Mouse (Mus musculus): ENCODE measurements around the gene Trem2. TPM values are rescaled to one million over a fixed set of nuclear protein-coding genes. Genes with fewer than 3 reads are reported as not detected.

The Trem2 gene
- 4.7 and 7.9 TPM in 2 replicates for polyA plus RNA-seq (2012; rRNA removed)

DNA sequence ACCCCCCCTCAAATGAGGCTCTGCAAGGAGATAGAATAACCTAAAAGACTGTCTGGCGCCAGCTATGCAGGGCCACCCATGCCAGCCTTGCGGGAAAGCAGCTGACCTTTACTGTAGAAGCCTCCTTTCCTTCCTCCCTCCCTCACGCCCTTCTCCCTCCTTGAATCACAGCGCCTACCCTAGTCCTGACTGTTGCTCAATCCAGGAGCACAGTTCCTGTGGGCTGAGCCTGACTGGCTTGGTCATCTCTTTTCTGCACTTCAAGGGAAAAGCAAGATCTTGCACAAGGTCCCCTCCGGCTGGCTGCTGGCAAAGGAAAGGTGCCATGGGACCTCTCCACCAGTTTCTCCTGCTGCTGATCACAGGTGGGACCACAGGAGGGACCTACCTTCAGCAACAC, at the start of gene Trem2:
Trem2 (plus strand) TSS at position 171 of the 400 bp plus-strand sequence.

GRCm38 (mm10) chr17:48299203-48299602, 47.0 kb upstream of the Trem2 start, which contains the start of gene Treml2:
Treml2 (plus strand) TSS chr17:48299498.

GRCm38 (mm10) chr17:48315905-48316579, 30.2 kb upstream of the Trem2 start, which contains the start of gene B430306N03Rik:
B430306N03Rik (plus strand) TSS chr17:48316141.

DNA sequence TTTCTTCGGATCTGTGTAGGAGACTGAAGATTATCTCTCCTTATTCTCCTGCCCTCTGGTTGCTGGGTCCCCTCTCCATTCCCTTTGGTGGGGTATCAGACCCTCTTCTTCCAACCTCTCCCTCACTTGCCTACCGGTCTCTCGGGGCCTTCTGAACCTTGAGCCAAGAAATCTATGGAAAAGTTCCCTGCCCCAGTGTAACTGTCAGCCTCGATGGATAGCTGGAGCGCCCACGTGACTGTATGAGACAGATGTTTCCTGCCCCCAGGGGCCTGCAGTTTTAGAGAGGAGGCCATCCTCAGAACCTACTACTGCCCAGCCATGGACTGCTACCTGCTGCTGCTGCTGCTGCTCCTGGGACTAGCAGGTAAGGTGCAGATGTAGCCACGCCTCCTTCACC, 13.4 kb downstream of the Trem2 start, which contains the start of gene Treml1:
Treml1 (plus strand) TSS at position 301 of the 400 bp plus-strand sequence.

Other genes with a start within 250 kb of the Trem2 start
- not detected in 2 replicates for gene 9830107B12Rik, start 200.1 kb upstream of the Trem2 start, polyA plus RNA-seq (2012; rRNA removed)
- 0.05 TPM in 1 of 2 replicates, not detected in the other for gene A530064D06Rik, start 179.1 kb upstream of the Trem2 start, polyA plus RNA-seq (2012; rRNA removed)
- gene Trem1, start 113.6 kb upstream of the Trem2 start, polyA plus RNA-seq (2012; rRNA removed): 0.03 TPM in 1 of 2 replicates, not detected in the other
- 0.08 and 0.09 TPM in 2 replicates for gene Trem3, start 98.6 kb upstream of the Trem2 start, polyA plus RNA-seq (2012; rRNA removed)
- 0.09 TPM in 1 of 2 replicates, not detected in the other for gene Treml4, start 82.1 kb upstream of the Trem2 start, polyA plus RNA-seq (2012; rRNA removed)
- gene Treml2, start 46.9 kb upstream of the Trem2 start, polyA plus RNA-seq (2012; rRNA removed): 0.10 and 0.13 TPM in 2 replicates
- gene B430306N03Rik, start 30.3 kb upstream of the Trem2 start, polyA plus RNA-seq (2012; rRNA removed): 0.03 and 0.09 TPM in 2 replicates
- gene Treml1, start 13.5 kb downstream of the Trem2 start, polyA plus RNA-seq (2012; rRNA removed): 0.07 and 0.12 TPM in 2 replicates
- gene Nfya, start 63.5 kb downstream of the Trem2 start, polyA plus RNA-seq (2012; rRNA removed): 92.1 and 104 TPM in 2 replicates
- 19.0 and 21.8 TPM in 2 replicates for gene Oard1, start 63.6 kb downstream of the Trem2 start, polyA plus RNA-seq (2012; rRNA removed)
- 0.32 and 5.4 TPM in 2 replicates for gene Apobec2, start 86.5 kb downstream of the Trem2 start, polyA plus RNA-seq (2012; rRNA removed)
- 1.4 and 1.6 TPM in 2 replicates for gene Tspo2, start 105.1 kb downstream of the Trem2 start, polyA plus RNA-seq (2012; rRNA removed)
- gene Unc5cl, start 108.5 kb downstream of the Trem2 start, polyA plus RNA-seq (2012; rRNA removed): 0.15 and 0.17 TPM in 2 replicates

All from central nervous system, embryonic 18 days (tissue).